Mouse (Mus musculus) left cerebral cortex, postnatal 14 days (tissue): ENCODE measurements at regions not wholly inside any gene's neighbourhood (a gene's known extent, or its start where the extent isn't known, plus 50 kb on each side); places are given as distances from the start of the nearest gene placed in this dataset.
"Not testable (repeated sequence)": the region's sequence is repeated elsewhere in the genome, so short reads cannot be mapped to it uniquely, and the experiment has no call there.

Experiments used
- DNase-seq, 2 experiments: peaks; one replicate each; pipeline ENCODE4 v3.0.0; 2021 to 2022; ENCODE audit warnings: low spot score in 2 of 2, mixed read lengths in 1 of 2
- intact Hi-C: fragments of 180-260 bp; cut with DNase I; formaldehyde crosslinking; loops from one replicate; pipeline ENCODE4 v1.15.1; 2025

GRCm38 (mm10) chr12:48387724-48388123 lies 994.7 kb upstream of the Foxg1 start:
- DNase-seq: no peak
- intact Hi-C loops: no loop called here

GRCm38 (mm10) chr12:48388192-48388812 lies 994.2 kb upstream of the Foxg1 start:
- DNase-seq: no peak
- intact Hi-C loops: no loop called here

GRCm38 (mm10) chr12:48391008-48391407 lies 991.5 kb upstream of the Foxg1 start:
- intact Hi-C loops: no loop called here
- no peak for DNase-seq

- intact Hi-C loops: no loop called here
- DNase-seq: peak in 1 of 2 experiments; percentile 5
These were observed 943.0 kb upstream of the Foxg1 start for GRCm38 (mm10) chr12:48439333-48440046.

- DNase-seq, intact Hi-C loops: not testable (repeated sequence)
These were observed 933.7 kb upstream of the Foxg1 start for GRCm38 (mm10) chr12:48448719-48449118.

- intact Hi-C loops: no loop called here
- DNase-seq: no peak
These were observed 920.1 kb upstream of the Foxg1 start for GRCm38 (mm10) chr12:48462392-48462791.

- intact Hi-C loops: no loop called here
- peak in 1 of 2 experiments; percentile 1 for DNase-seq
These were observed 881.7 kb upstream of the Foxg1 start for GRCm38 (mm10) chr12:48500735-48501134.

- no peak for DNase-seq
- intact Hi-C loops: no loop called here
These were observed 870.9 kb upstream of the Foxg1 start for GRCm38 (mm10) chr12:48511594-48511993.

GRCm38 (mm10) chr12:48512259-48512658 lies 870.2 kb upstream of the Foxg1 start:
- intact Hi-C loops: no loop called here
- DNase-seq: no peak

- intact Hi-C loops: no loop called here
- DNase-seq: no peak
These were observed 860.5 kb upstream of the Foxg1 start for GRCm38 (mm10) chr12:48521996-48522395.

- intact Hi-C loops: not testable (repeated sequence)
These were observed 822.8 kb upstream of the Foxg1 start for GRCm38 (mm10) chr12:48559690-48560089.

GRCm38 (mm10) chr12:48604401-48605197 lies 777.9 kb upstream of the Foxg1 start:
- no peak for DNase-seq
- intact Hi-C loops: no loop called here

More at GRCm38 (mm10) chr12:48559690-48560089, 822.8 kb upstream of the Foxg1 start:
- DNase-seq: peak in 1 of 2 experiments; percentile 0

GRCm38 (mm10) chr12:48605423-48605822 lies 777.0 kb upstream of the Foxg1 start:
- intact Hi-C loops: no loop called here
- no peak for DNase-seq

- intact Hi-C loops: no loop called here
- no peak for DNase-seq
These were observed 773.1 kb upstream of the Foxg1 start for GRCm38 (mm10) chr12:48609391-48609790.

- intact Hi-C loops: no loop called here
- no peak for DNase-seq
These were observed 770.4 kb upstream of the Foxg1 start for GRCm38 (mm10) chr12:48612066-48612465.

- intact Hi-C loops: no loop called here
- no peak for DNase-seq
These were observed 766.1 kb upstream of the Foxg1 start for GRCm38 (mm10) chr12:48616337-48616736.

- no peak for DNase-seq
- intact Hi-C loops: no loop called here
These were observed 748.9 kb upstream of the Foxg1 start for GRCm38 (mm10) chr12:48633559-48633958.

GRCm38 (mm10) chr12:48634671-48635241 lies 747.7 kb upstream of the Foxg1 start:
- no peak for DNase-seq
- intact Hi-C loops: no loop called here

GRCm38 (mm10) chr12:48641974-48642373 lies 740.5 kb upstream of the Foxg1 start:
- no peak for DNase-seq
- intact Hi-C loops: no loop called here

GRCm38 (mm10) chr12:48645135-48645534 lies 737.3 kb upstream of the Foxg1 start:
- no peak for DNase-seq
- intact Hi-C loops: no loop called here
